Mouse (Mus musculus): ENCODE data around the gene Hip1r.

The Hip1r gene

DNA sequence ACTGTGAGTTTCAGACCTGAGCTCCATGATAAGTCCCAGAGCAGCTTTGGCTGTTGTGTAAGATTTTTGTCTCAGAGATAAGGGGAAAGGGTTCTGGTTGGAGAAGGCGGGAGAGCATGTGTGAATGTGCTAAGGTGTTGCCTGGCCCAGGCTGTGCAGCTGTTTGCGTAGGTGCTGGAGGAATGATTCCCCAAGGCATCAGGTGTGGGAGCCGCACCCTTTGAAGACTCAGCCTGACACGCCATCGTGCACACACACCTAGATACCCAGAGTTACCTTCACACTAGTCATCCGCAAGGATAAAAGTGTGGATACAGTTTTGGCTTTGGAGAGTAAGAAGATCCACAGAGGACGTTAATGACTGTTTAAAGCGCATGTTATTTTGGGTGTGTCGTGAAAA, 62.0 kb downstream of the Hip1r start:
- DNase-seq (ENCODE audit: low read depth, low spot score) = no peak

GRCm38 (mm10) chr5:124035806-124036205, 62.4 kb downstream of the Hip1r start:
- no peak for DNase-seq (ENCODE audit: low read depth, low spot score)

- no peak for DNase-seq (ENCODE audit: low read depth, low spot score)
Measured at GRCm38 (mm10) chr5:124036341-124036740, 62.9 kb downstream of the Hip1r start.

- no peak for DNase-seq (ENCODE audit: low read depth, low spot score)
Measured at GRCm38 (mm10) chr5:124036836-124037235, 63.4 kb downstream of the Hip1r start.

- DNase-seq (ENCODE audit: low read depth, low spot score) = no peak
Measured at GRCm38 (mm10) chr5:124039602-124040001, 66.2 kb downstream of the Hip1r start.

DNA sequence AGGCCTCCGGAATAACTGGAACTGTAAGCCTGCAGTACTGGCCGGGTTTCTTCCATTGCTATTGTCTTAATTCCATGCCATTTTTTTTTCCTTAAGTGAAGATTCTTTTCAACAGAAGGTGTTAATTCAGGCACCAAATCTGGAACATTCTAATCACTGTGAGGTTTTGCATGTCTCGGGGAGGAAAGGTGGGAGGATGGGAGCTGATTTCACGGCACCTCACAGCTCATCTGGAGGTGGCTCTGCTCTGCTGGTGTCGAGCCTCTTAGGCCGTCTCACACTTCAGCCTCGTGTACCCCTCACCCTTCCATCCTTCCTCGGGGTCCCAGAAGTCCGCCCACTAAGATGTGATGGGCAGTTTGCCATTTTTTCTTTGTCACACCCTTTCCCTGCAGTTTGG, 67.7 kb downstream of the Hip1r start:
- no peak for DNase-seq (ENCODE audit: low read depth, low spot score)

DNA sequence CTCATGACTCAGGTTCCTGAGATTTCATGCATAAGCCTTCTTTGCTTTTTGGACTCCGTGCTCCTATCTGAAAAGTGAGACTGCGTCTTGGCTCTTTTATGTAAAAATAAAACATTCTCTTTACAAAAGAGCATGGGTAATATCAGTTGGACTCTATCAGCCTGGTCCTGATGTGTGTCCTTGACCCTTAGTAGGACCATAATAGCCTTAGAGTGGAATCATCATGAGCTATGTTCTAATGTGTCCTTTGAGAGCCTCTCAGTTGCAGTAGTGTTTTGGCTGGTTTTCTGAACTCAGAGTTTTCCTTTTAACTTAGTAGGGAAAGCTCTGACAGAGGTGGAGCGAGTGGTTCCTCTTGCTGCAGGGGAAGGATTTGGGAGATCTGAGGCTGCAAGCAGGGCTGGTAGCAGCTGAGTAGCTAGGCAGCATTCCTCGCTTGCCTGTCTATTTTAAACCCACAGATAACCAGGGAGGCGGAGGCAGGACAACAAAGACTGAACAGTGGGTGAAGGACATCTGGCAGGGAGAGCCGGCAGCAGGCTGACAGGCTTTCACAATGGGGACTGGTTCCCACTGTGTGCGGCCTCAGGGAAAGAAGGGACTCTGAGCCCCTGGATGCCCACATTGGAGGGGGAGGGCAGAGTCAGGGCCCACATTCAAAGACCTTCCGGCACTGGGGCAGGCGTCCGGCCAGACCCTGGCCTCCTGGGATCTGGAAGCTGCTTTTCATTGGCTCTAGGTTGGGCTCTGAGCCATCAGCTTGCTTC, 70.0 kb downstream of the Hip1r start:
- no peak for DNase-seq (ENCODE audit: low read depth, low spot score)

DNA sequence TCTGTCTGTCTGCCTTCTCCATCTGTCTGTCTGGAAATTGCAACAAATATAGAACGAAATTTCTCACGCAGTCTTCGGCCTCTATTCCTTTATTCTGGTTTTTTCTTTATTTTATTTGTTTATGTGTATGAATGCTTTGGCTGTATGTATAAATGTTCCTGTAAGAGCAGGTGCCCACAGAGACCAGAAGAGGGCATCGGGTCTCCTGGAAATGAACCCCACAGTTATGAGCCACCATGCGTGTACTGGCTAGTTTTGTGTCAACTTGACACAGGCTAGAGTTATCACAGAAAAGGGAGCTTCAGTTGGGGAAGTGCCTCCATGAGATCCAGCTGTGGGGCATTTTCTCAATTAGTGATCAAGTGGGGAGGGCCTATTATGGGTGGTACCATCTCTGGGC, 70.6 kb downstream of the Hip1r start:
- no peak for DNase-seq (ENCODE audit: low read depth, low spot score)

DNA sequence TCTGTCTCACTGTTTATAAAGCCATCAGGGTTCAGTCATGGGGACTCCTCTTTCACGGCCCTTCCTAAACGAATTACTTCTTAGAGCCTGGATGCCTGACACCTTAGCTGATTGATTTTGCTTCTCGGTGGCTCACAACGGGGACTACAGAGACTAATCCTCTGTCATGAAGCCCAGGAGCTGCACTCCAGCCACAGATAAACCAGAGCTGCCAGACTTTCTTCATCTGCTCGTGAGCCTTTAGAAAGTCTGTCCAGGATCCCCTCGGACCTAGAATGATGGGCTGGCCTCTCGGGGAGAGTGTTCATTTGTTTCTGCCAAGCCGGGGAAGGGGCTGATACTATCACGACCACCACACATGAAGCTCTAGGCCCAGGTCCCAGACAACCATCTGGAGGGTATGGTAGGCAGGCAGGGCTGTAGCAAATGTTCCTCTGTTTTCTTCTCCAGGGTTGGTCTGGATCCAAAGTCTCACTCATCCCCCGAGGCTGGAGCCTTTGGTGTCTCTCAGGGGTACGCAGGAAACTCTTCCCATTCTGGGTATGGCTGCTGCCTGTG, 72.1 kb downstream of the Hip1r start:
- DNase-seq (ENCODE audit: low read depth, low spot score) = no peak

GRCm38 (mm10) chr5:124046741-124047401, 73.4 kb downstream of the Hip1r start:
- no peak for DNase-seq (ENCODE audit: low read depth, low spot score)

DNA sequence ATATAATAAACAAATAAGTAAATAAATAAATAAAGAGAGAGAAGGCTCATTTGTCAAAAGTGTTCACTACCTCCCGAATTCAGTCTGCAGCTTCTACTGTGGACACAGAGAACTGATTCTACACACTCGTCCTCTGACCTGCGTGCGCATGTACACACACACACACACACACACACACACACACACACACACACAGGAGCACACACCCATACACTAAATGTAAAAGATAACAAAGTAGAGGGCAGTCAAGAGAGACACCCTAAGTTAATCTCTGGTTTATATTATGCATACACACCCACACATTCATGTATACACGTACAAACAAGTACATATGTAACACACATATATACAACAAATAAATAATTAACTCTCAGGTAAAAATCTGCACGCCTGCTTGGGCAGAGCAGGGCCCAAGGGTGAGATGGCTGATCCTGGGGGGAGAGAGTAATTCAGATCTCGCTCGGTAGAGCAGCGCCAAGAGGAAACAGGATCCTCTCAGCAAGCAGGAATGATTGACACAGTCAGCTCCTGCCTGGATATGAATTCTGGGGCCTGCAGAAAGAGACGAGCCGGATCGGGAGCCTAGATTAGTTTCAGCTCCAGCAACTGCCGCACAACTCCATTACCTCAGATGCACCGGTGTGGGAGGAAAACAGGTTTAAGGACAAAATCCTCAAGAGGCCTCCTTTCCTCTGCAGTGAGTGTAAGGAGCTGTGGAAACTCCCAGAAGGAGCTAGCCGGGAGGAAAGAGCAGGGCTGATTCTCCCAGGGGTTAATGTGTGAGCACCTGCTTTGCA, 76.0 kb downstream of the Hip1r start:
- DNase-seq (ENCODE audit: low read depth, low spot score) = no peak

DNA sequence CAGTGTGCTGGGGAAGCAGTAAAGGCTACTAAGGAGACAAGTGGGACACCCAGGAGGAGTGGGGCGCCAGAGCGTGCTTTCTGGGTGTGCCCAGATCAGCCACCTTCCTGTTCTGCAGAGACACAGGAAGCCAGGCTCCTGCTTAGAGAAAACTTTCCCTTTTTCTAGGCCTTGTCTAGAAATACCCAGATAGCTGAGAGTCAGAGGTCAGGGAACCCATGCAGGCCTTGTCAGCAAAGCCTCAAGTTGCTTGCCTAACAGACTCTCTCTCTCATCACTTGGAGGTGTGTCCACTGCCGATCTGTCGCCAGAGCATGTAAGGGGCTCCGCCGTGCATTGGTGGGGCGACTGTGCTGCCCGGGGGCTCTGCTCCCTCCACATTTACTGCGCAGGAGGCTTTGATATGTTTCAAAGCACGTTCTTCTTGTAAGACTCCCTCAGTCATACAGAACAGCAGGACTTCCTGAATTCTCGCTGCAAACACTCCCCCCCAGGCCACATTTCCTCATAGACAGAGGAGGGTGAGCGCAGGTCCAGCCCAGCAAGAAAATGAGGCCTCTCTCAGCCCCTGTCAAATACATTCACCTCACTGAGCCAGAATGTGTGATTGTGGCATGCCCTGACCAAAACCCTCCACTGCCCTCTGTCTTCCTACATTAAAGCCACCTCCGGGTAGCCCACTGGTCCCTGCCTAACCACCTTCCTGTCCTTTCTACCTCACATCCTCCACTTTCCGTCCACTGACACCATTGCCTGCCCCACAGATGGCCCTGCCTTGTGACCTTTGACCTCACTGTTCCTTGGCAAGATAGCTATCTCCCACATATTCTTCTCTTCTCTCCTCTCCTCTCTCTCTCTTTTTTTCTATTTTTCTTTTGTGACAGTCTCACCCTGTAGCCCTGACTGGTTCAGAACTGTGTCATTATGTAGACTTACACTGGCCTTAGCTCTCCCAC, 76.9 kb downstream of the Hip1r start:
- no peak for DNase-seq (ENCODE audit: low read depth, low spot score)

DNA sequence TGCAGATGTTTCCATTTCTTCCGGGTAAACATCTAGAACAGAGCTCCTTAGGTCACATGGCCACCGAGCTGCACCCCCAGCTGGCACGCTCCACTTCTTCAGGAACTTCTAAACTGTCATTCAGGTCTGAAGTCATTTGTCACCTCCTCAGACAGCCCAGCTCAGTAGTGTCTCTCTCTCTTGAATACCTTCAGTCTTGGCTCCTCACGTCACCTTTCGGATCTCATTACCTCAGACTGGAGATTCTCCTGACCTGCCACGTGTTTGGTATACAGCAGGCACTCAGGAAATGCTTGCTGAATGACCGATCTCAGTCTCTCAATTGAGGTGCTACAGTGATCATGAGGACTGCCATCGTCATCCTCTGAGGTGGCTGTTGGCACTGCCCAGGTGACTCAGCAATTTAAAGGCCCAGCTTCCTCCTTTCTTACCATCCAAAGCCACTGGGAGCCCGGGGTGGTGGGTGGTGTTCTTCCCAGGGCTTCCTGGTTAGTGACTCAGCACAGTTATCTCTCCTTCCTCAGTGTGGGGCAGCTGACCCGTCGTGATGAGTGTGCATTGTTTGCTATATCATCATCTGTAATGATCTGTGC, 78.6 kb downstream of the Hip1r start:
- DNase-seq (ENCODE audit: low read depth, low spot score) = no peak

DNA sequence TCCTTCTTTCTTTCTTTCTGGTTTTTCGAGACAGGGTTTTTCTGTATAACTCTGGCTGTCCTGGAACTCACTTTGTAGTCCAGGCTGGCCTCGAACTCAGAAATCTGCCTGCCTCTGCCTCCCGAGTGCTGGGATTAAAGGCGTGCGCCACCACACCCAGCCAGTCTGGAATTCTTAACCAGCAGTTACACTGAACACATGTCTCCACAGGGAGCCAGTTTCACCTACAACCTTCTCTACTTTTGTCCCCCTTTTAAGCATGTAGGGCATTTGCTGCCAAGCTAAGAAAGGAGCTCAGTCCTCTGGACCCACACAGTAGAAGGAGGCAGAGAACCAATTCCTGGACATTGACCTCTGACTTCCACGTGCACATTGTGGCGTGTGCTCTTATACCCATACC, 79.2 kb downstream of the Hip1r start:
- DNase-seq (ENCODE audit: low read depth, low spot score) = peak; percentile 58

All from ZHBTc4 (cell line).